Mouse (Mus musculus) frontal cortex, postnatal 14 days (tissue): ENCODE data around the gene Zfhx3.

Experiments
- DNase-seq, 2 experiments: peaks; one replicate each; pipeline ENCODE4 v3.0.0; 2022; ENCODE audit warnings: low spot score in 2 of 2

The Zfhx3 gene

GRCm38 (mm10) chr8:108017727-108018126 lies 75.3 kb downstream of the Zfhx3 start:
- DNase-seq, result no peak

DNA sequence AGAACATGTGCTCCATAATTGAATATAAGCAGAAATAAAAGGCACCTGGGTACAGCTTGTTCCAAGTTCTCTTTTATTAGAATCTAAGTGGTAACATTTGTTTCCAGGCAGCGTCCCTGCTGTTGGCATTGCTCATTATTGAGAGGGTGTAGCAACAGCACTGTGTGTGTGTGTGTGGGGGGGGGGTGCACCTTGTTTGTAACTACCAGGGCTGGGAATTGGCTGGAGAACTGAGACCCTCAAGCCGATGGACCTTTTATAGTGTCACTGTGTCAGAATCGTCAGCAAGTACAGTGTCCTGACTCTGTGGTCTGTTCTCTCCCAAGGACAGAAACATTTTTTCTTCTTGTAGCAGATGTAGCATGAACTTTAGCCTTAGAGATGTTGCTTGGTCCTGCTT lies 77.2 kb downstream of the Zfhx3 start:
- no peak for DNase-seq

- no peak for DNase-seq
Observed at GRCm38 (mm10) chr8:108022404-108022803, 80.0 kb downstream of the Zfhx3 start.

DNA sequence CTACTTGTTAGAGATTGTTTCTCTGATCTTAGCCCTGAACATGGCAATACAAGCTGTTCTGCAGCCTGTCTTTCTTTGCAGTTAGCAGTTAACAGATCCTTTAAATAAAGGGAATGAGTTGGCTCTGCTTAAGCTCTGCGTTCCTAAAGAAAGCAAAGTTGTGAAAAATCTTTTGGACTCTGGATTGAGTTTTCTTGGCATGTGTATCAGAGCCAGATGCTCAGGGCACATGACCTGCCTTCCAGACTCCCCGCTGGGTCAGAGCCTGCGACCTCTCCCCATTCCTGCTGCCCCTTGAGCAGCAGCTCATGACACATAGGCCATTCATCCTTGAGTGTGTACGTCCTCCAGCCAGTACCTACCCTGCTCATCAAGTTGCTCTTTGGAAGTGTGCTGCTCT lies 81.9 kb downstream of the Zfhx3 start:
- no peak for DNase-seq

DNA sequence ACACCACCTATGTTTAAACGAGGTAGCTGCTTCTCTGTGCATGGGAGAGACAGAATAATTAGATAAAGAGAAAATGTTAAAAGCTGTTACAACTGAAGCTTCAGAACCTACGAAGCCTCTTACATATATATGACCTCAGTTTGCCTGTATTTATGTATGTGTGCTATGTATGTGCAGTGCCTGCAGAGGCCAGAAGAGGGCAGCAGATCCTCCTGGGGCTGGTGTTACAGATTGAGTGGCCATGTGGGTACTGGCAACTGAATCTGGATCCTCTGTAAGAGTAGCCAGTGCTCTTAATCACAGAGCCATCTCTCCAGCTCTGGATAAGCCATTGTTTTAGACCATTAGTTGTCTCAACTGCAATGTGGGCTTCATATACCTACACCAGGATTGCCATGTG lies 82.8 kb downstream of the Zfhx3 start:
- DNase-seq, result no peak

GRCm38 (mm10) chr8:108026557-108027440 lies 84.4 kb downstream of the Zfhx3 start:
- DNase-seq, result no peak

GRCm38 (mm10) chr8:108027561-108028025 lies 85.1 kb downstream of the Zfhx3 start:
- no peak for DNase-seq

- no peak for DNase-seq
Observed at GRCm38 (mm10) chr8:108028440-108028839, 86.0 kb downstream of the Zfhx3 start.

DNA sequence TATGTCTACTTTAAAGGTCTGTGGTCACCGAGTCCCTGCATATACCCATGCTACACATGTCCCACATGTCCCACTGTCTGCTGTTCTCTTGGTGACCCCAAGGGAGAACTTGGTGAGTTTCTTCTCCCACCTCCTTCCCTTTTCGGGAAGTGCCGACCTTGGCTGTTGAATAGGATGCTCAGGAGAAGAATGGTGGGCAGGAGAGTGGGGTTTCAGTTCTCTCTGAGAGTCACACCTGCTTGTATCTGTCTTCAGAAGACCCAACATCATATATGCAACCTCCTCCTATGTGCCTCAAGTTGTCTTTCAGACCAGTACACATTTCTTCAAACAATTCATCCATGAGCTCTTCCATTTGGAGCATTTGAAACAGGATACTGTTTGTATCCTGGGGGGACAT lies 88.7 kb downstream of the Zfhx3 start:
- no peak for DNase-seq

DNA sequence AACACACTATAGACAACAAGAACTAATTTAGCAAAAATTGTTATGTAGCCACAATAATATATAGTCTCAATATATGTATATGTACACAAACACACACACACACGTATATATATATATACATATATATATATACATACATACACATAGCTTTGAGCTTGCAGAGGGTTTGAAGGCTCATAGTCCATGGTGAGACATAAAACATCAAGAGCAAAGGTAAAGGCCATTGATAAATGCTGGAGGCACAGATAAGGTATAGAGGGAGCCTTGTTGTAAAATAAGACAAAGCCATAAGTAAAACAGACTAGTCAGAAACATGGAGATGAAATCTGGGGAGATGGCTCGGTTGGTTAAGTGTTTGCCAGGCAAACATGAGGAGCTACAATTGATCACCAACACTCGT lies 91.6 kb downstream of the Zfhx3 start:
- DNase-seq, result no peak

GRCm38 (mm10) chr8:108034726-108035125 lies 92.3 kb downstream of the Zfhx3 start:
- DNase-seq, result no peak

DNA sequence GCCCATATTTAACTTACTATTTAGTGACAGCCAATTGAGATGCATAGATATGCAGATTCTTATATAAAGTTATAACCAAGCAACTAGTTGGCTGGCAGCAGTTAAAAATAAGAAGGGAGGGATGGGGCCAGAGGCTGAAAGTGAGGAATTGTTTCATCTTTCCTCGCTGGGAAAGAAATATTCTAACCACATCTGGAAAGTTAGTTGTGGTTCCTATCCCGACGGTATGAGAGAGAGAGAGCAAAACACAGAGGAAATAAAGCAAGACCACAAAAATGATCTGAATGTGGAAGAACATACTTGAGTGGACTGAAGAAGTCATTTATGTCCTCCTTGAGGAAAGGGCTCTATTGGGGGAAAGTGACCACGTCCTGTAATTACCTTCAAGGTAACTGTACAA lies 101.2 kb downstream of the Zfhx3 start:
- no peak for DNase-seq

DNA sequence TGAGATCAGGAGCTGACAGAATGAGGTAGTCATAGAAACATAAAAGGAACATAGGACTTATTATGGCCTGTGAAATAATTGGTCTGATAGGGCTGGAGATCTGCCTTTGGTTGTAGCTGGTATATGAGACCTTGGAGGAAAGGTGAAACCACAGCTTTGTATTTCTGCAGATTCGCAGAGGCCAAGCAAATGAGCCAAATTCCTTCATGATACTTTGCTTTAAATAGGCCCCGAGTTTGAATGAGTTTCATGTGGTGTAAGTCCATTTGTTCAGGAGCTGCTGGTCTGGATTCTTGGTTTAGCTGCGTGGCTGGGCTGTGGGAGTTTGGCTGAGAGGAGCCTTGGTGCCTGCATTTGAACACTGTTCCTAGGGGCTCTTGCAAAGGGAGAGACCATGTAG lies 101.7 kb downstream of the Zfhx3 start:
- DNase-seq, result no peak

DNA sequence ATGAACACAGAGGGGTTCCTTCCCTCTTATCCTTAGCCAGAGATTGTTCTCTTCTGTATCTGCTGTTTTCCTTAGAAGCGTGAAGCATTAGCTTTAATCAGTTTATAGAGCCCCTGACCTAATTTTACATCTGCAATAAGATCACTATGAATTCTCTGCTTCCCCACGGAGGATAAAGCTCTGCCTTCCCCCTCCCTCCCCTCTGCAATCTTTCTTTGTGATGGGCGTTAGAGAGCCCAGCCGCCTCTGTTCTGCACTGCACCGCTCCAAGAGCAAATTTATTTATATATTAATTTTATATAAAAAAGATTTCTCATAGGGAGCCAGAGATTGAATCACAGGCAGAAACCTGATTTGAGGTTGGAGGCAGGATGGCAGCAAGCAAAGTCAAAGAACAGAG lies 113.8 kb downstream of the Zfhx3 start:
- DNase-seq, result no peak

- no peak for DNase-seq
Observed at GRCm38 (mm10) chr8:108061972-108062371, 119.5 kb downstream of the Zfhx3 start.

DNA sequence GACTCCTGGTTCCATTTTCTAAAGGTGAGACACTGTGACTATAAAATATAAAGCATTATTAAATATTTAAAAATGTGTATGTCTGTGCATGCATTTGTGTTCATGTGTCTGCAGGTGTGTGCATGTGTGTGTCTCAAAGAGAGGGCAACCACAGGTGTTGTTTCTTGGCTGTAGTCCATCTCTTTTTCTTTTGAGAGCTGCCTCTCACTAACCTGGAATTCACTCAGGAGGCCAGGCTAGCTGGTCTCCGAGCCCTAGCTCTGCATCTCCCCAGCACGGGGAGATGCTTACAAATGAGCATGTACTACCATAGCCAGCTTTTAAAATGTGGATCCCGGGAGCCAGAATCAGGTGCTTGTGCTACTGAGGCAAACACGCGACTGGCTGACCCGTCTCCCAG lies 124.7 kb downstream of the Zfhx3 start:
- DNase-seq, result no peak

DNA sequence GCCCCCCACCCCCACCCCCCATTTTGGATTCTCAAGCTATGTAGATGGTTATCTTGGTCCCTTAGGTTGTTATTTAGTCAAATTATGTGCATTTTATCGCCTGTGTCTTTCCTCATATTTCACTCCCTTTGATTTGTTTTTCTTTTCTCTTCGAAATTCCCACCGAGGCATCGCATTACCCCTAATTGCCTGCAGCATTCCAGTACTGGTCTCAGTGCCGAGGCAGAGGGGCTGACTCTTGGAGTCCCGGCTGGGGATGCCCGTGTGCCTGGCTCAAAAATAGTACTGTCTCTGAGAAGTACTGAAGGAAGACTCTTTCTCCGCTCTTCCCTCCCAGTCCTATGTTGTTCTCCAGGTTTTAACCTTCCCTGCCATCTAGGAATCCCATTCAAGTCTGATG lies 125.8 kb downstream of the Zfhx3 start:
- no peak for DNase-seq

DNA sequence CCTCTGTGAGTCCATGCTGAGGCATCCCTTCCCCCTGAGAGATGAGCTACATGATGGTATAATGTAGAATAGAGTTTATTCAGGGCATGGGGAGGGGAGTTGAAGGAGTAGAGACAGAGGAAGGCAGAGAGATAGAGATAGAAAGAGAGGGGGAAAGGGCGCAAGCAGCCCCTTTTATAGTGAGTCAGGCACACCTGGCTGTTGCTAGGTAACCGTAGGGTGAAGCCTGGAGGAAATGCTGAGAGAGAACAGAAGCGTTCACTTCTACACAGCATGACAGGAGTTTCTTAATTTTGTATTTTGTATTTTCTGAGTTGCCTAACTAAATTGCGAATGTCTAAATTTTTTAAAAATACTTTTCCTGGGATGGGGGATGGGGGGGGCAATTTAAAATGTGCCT lies 128.0 kb downstream of the Zfhx3 start:
- no peak for DNase-seq

- no peak for DNase-seq
Observed at GRCm38 (mm10) chr8:108072126-108072746, 129.8 kb downstream of the Zfhx3 start.

DNA sequence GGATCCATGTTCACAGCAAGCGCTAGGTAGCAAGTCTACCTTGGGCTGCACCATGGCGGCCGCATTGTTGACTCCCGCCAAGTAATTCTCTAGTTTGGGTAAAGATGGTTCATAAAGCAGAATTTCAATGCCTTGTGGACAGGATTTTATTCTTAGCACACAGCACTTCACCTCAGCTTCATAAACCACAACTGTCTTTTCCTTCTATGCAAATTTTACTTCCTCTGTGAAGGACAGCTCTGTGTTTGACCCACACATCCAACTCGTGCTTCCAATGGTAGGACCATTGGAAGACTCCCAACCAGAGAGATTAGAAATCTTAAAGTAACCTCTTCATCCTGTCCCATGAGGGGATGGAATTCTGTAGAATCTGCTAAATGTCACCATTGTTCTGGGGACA lies 130.4 kb downstream of the Zfhx3 start:
- DNase-seq, result no peak

GRCm38 (mm10) chr8:108075176-108075575 lies 132.7 kb downstream of the Zfhx3 start:
- DNase-seq, result no peak

- DNase-seq, result no peak
Observed at GRCm38 (mm10) chr8:108078726-108079125, 136.3 kb downstream of the Zfhx3 start.

GRCm38 (mm10) chr8:108086913-108087312 lies 144.5 kb downstream of the Zfhx3 start:
- no peak for DNase-seq
